Mouse (Mus musculus): ENCODE results near the gene Rora. TPM values are rescaled to one million over a fixed set of nuclear protein-coding genes. Genes with fewer than 3 reads are reported as not detected.

The Rora gene
- polyA plus RNA-seq, 1 experiment, result 0.06 TPM

DNA sequence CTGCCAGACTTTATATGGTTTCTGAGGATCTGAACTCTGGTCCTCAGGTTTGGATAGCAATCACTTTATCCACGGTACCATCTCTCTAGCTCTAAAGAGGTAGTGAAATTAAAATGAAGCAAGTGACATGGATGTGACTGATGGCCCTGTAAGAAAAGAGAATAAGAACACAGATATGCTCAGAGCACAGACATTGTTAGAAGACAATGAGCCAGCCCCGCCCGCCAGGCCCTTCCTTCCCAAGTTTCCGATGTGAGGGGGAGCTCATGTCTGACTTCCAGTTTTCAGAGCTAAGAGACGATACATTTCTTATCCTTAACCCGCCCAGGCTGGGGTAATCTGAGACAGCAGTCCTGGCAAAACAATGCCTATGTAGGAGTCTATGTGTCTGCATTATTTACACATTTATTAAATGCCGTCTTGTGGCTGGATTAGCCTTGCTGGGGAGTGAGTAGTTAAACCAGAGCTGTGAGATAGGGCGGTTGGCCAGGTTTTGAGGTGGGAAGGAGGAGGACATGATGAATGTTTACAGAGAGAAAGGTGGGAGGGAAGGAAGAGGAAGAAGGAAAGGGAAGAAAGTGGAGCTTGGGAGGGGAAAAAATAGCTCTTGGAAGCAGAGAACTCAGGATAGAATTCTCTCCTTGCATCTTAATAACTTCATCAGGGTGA lies 259.0 kb downstream of the Rora start:
- Histone ChIP-seq H3ac (ENCODE audit: control insufficient read depth, insufficient read length, low read depth) (no peak overlapping the region), H3K4me3 (ENCODE audit: insufficient read depth, poor library complexity, severe bottlenecking) (no peak overlapping the region), H3K36me3 (ENCODE audit: control insufficient read depth, insufficient read depth) (no peaks in the 10 kb centered on the region), H3K79me2 (ENCODE audit: control insufficient read depth, insufficient read depth) (no peaks in the 10 kb centered on the region), H3K79me3 (ENCODE audit: low read depth) (no peaks in the 10 kb centered on the region), H3K27me3 (ENCODE audit: control insufficient read depth, insufficient read depth, insufficient read length) (no peaks in the 10 kb centered on the region)
- no peak for TF ChIP-seq CEBPB (IDR thresholded peaks at IDR 0.05; ENCODE audit: low read depth)

DNA sequence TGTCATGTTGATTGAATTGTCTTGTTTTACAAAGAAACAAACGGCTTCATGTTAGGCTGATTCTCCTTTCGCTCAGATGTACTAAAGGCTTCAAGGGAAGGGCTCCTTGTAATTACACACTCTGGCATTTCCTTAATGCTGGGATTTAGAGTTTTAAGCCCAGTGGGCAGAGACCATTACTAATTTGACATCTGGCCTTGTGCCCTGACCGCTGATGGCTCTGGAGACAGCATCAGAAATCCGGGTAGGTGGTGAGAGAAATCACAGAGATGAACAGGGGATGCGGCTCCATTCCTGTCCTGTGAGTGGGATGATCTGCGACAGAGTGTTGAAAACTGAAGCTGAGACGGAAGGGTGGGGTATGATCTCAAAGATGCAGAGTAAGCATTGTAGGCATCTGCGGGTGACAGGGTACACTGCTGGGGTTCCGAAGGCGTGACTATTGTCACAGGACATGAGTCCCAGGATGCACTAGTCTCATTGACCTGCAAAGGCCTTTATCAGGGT lies 259.7 kb downstream of the Rora start:
- no peaks in the 10 kb centered on the region for H3K36me3 ChIP-seq (ENCODE audit: control insufficient read depth, insufficient read depth)
- H3K4me3 ChIP-seq (ENCODE audit: insufficient read depth, poor library complexity, severe bottlenecking), result no peak overlapping the region
- TF ChIP-seq CEBPB (IDR thresholded peaks at IDR 0.05; ENCODE audit: low read depth) (no peak), MYOG (IDR thresholded peaks at IDR 0.05; ENCODE audit: control insufficient read depth, extremely low read depth, insufficient read length) (no peak), MAX (IDR thresholded peaks at IDR 0.05) (no peak), CTCF (IDR thresholded peaks at IDR 0.05; ENCODE audit: control insufficient read depth, insufficient read depth, insufficient read length) (no peak), USF1 (IDR thresholded peaks at IDR 0.05; ENCODE audit: low read depth) (no peak), MYOD1 (IDR thresholded peaks at IDR 0.05; ENCODE audit: control insufficient read depth, insufficient read length, low read depth) (no peak), FOSL1 (IDR thresholded peaks at IDR 0.05; ENCODE audit: insufficient read depth, low read length, poor library complexity, severe bottlenecking) (no peak)
- H3ac ChIP-seq (ENCODE audit: control insufficient read depth, insufficient read length, low read depth), result no peak overlapping the region
- no peaks in the 10 kb centered on the region for H3K79me3 ChIP-seq (ENCODE audit: low read depth)
- no peaks in the 10 kb centered on the region for H3K27me3 ChIP-seq (ENCODE audit: control insufficient read depth, insufficient read depth, insufficient read length)
- no peaks in the 10 kb centered on the region for H3K79me2 ChIP-seq (ENCODE audit: control insufficient read depth, insufficient read depth)

DNA sequence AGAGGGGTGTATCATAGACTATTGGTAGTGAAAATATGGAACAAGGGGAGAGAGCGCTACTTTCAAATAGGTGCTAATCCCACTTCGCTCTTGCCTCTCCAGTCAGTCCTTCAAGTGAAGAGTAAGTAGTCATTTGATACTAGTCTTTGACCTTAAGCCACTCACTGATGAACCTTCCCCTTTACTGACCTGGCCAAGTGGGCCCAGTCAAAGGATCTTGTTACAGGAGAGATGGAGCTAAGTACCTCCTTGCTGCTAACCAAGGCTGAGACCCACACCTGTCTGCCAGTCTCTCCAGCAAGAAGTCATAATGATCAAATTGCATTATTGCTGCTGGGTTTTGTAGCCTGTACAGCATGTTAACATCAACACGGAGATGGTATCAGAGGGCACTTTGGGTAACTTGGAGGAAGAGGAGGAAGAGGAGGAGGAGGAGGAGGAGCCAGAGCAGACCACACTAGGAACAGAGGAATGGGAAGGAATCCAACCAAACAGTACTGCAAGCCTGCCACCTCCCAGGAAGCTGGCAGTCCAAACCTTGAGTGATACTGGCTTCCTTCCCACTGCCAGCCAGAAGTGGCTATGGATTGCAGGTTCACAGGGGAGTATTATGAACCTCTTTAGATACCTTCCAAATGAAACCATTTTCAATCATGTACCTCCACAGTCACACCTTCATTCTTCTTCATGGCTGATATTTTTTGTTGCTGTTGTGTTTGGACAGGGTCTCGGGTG lies 261.1 kb downstream of the Rora start:
- H3K79me2 ChIP-seq (ENCODE audit: control insufficient read depth, insufficient read depth), result no peaks in the 10 kb centered on the region
- H3K4me3 ChIP-seq (ENCODE audit: insufficient read depth, poor library complexity, severe bottlenecking), result no peak overlapping the region
- no peaks in the 10 kb centered on the region for H3K36me3 ChIP-seq (ENCODE audit: control insufficient read depth, insufficient read depth)
- no peaks in the 10 kb centered on the region for H3K79me3 ChIP-seq (ENCODE audit: low read depth)
- H3K27me3 ChIP-seq (ENCODE audit: control insufficient read depth, insufficient read depth, insufficient read length), result no peaks in the 10 kb centered on the region
- H3ac ChIP-seq (ENCODE audit: control insufficient read depth, insufficient read length, low read depth), result no peak overlapping the region
- TF ChIP-seq MYOG (IDR thresholded peaks at IDR 0.05; ENCODE audit: control insufficient read depth, extremely low read depth, insufficient read length) (no peak), CTCF (IDR thresholded peaks at IDR 0.05; ENCODE audit: control insufficient read depth, insufficient read depth, insufficient read length) (no peak)

DNA sequence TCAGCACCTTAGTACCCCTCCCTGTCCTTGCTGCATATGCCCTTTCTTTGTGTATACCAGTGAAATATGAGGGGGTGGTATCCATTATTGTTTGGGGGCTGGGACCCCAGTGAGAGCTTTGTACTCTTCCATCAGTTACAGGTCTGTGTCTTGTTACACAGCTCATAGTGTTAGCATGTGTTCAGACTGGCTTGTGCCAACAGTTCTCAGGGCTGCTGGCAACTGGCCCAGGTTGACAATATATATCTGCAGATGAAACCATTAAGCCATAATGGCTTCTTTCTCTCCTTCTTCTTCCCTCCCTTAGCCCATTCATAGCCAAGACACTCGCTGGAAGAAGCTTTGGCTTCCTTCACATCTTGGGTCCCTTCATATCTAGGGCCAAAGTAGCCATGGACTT lies 263.2 kb downstream of the Rora start:
- TF ChIP-seq CEBPB (IDR thresholded peaks at IDR 0.05; ENCODE audit: low read depth) (no peak), MYOG (IDR thresholded peaks at IDR 0.05; ENCODE audit: control insufficient read depth, extremely low read depth, insufficient read length) (no peak), USF1 (IDR thresholded peaks at IDR 0.05; ENCODE audit: low read depth) (no peak), MAX (IDR thresholded peaks at IDR 0.05) (no peak), CTCF (IDR thresholded peaks at IDR 0.05; ENCODE audit: control insufficient read depth, insufficient read depth, insufficient read length) (no peak), MYOD1 (IDR thresholded peaks at IDR 0.05; ENCODE audit: control insufficient read depth, insufficient read length, low read depth) (no peak), FOSL1 (IDR thresholded peaks at IDR 0.05; ENCODE audit: insufficient read depth, low read length, poor library complexity, severe bottlenecking) (no peak)
- Histone ChIP-seq H3K79me3 (ENCODE audit: low read depth) (no peaks in the 10 kb centered on the region), H3K36me3 (ENCODE audit: control insufficient read depth, insufficient read depth) (no peaks in the 10 kb centered on the region), H3K79me2 (ENCODE audit: control insufficient read depth, insufficient read depth) (no peaks in the 10 kb centered on the region), H3K4me3 (ENCODE audit: insufficient read depth, poor library complexity, severe bottlenecking) (no peak overlapping the region), H3K27me3 (ENCODE audit: control insufficient read depth, insufficient read depth, insufficient read length) (no peaks in the 10 kb centered on the region), H3ac (ENCODE audit: control insufficient read depth, insufficient read length, low read depth) (no peak overlapping the region)

DNA sequence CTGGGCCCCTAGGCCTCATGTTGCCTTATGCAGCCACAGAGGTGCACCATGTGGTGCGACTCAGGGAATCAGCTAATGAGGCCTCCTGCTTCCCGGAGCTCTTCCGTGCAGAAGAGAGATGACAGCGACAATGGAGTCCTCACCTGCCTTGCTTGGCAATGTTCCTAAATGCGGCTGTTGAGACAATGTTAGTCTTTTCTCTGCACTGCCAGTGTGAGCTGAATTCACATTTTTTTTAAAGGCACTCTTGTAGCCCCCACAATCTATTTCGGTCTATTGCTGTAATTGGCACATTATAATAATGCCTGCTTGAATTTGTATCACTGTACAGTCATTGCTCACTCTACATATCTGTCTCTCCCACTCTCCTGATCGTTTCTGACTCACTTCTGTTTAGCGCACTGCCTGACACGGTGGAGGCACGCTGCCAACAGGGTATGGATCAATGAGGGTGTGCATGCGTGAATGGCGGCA lies 269.6 kb downstream of the Rora start:
- no peaks in the 10 kb centered on the region for H3K79me2 ChIP-seq (ENCODE audit: control insufficient read depth, insufficient read depth)
- H3K4me3 ChIP-seq (ENCODE audit: insufficient read depth, poor library complexity, severe bottlenecking), result no peak overlapping the region
- H3K36me3 ChIP-seq (ENCODE audit: control insufficient read depth, insufficient read depth), result no peaks in the 10 kb centered on the region
- H3K79me3 ChIP-seq (ENCODE audit: low read depth), result no peaks in the 10 kb centered on the region
- no peak for TF ChIP-seq USF1 (IDR thresholded peaks at IDR 0.05; ENCODE audit: low read depth)
- TF ChIP-seq CTCF (IDR thresholded peaks at IDR 0.05; ENCODE audit: control insufficient read depth, insufficient read depth, insufficient read length), result no peak
- TF ChIP-seq CEBPB (IDR thresholded peaks at IDR 0.05; ENCODE audit: low read depth), result no peak
- no peak for TF ChIP-seq MYOG (IDR thresholded peaks at IDR 0.05; ENCODE audit: control insufficient read depth, extremely low read depth, insufficient read length)
- no peak for TF ChIP-seq MAX (IDR thresholded peaks at IDR 0.05)
- no peak for TF ChIP-seq MYOD1 (IDR thresholded peaks at IDR 0.05; ENCODE audit: control insufficient read depth, insufficient read length, low read depth)
- no peak for TF ChIP-seq FOSL1 (IDR thresholded peaks at IDR 0.05; ENCODE audit: insufficient read depth, low read length, poor library complexity, severe bottlenecking)
- no peak overlapping the region for H3ac ChIP-seq (ENCODE audit: control insufficient read depth, insufficient read length, low read depth)
- H3K27me3 ChIP-seq (ENCODE audit: control insufficient read depth, insufficient read depth, insufficient read length), result no peaks in the 10 kb centered on the region

DNA sequence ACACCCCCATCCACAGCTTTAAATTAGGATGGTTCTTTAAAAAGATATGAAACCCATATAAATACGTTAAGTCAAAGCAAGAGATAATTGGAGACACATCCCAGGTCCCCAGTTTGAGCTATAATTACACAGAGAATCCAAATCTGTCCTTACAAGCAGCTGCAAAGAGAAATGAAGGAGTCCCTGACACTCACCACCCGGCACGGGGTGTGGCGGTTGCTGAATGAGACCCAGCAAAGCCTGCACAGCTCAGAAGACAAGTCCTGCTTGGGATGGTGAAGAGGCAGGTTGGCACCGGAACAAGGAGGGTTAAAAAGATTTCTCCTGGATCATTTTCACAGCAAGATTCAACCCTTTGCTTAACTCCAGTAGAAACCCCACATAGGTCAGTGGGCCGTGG lies 272.8 kb downstream of the Rora start:
- H3ac ChIP-seq (ENCODE audit: control insufficient read depth, insufficient read length, low read depth), result no peak overlapping the region
- H3K79me3 ChIP-seq (ENCODE audit: low read depth), result no peaks in the 10 kb centered on the region
- H3K27me3 ChIP-seq (ENCODE audit: control insufficient read depth, insufficient read depth, insufficient read length), result no peaks in the 10 kb centered on the region
- no peaks in the 10 kb centered on the region for H3K79me2 ChIP-seq (ENCODE audit: control insufficient read depth, insufficient read depth)
- H3K36me3 ChIP-seq (ENCODE audit: control insufficient read depth, insufficient read depth), result no peaks in the 10 kb centered on the region
- no peak overlapping the region for H3K4me3 ChIP-seq (ENCODE audit: insufficient read depth, poor library complexity, severe bottlenecking)
- TF ChIP-seq CTCF (IDR thresholded peaks at IDR 0.05; ENCODE audit: control insufficient read depth, insufficient read depth, insufficient read length), result no peak
- no peak for TF ChIP-seq MYOG (IDR thresholded peaks at IDR 0.05; ENCODE audit: control insufficient read depth, extremely low read depth, insufficient read length)
- TF ChIP-seq USF1 (IDR thresholded peaks at IDR 0.05; ENCODE audit: low read depth), result no peak
- no peak for TF ChIP-seq CEBPB (IDR thresholded peaks at IDR 0.05; ENCODE audit: low read depth)
- TF ChIP-seq FOSL1 (IDR thresholded peaks at IDR 0.05; ENCODE audit: insufficient read depth, low read length, poor library complexity, severe bottlenecking), result no peak
